Mouse (Mus musculus) MEL (cell line): ENCODE results near the gene Cdh23. TPM values are rescaled to one million over a fixed set of nuclear protein-coding genes. Genes with fewer than 3 reads are reported as not detected.

Experiments used
- DNase-seq: peaks from one replicate; pipeline ENCODE4 v3.0.0; 2011; ENCODE audit warnings: low read depth, low spot score
- H3K27ac ChIP-seq: 2 replicates; pipeline ENCODE4 v1.5.1; 2012; ENCODE audit warnings: low read depth, mild to moderate bottlenecking, control low read depth, low read length, moderate library complexity; ENCODE audit not compliant: control insufficient read depth
- H3K27me3 ChIP-seq, 2 experiments: fragments of 150-350 bp in 1 of 2; sonication (generic) in 1 of 2; 2 replicates each; pipeline ENCODE4 v1.6.1; 2012; ENCODE audit warnings: low read length in 2 of 2, mild to moderate bottlenecking in 2 of 2, improper control_type of control experiment in 1 of 2, moderate library complexity in 1 of 2; ENCODE audit not compliant: insufficient read depth in 2 of 2, control insufficient read depth in 1 of 2
- H3K36me3 ChIP-seq, 2 experiments: 2 replicates each; pipeline ENCODE4 v1.6.1; 2012 to 2014; ENCODE audit warnings: low read length in 2 of 2, improper control_type of control experiment in 1 of 2, inconsistent platforms in 1 of 2, mild to moderate bottlenecking in 1 of 2; ENCODE audit not compliant: insufficient read depth in 2 of 2, control insufficient read depth in 1 of 2
- H3K4me1 ChIP-seq, 2 experiments: fragments of 150-350 bp in 1 of 2; sonication (generic) in 1 of 2; 2 replicates each; pipeline ENCODE4 v1.6.1; 2012; ENCODE audit warnings: low read length in 2 of 2, improper control_type of control experiment in 1 of 2, mild to moderate bottlenecking in 1 of 2; ENCODE audit not compliant: insufficient read depth in 2 of 2, control insufficient read depth in 1 of 2
- H3K4me3 ChIP-seq, 2 experiments: fragments of 150-350 bp in 1 of 2; sonication (generic) in 1 of 2; 2 replicates each; pipeline ENCODE4 v1.5.1; 2012; ENCODE audit warnings: low read depth in 2 of 2, low read length in 2 of 2, mild to moderate bottlenecking in 2 of 2, moderate library complexity in 2 of 2, control low read depth in 1 of 2, improper control_type of control experiment in 1 of 2; ENCODE audit not compliant: control insufficient read depth in 1 of 2, insufficient read depth in 1 of 2
- H3K79me2 ChIP-seq: 2 replicates; pipeline ENCODE4 v1.6.1; 2012; ENCODE audit warnings: mild to moderate bottlenecking, low read length, moderate library complexity; ENCODE audit not compliant: control insufficient read depth, poor library complexity, insufficient read depth
- H3K9ac ChIP-seq: 2 replicates; pipeline ENCODE4 v1.6.1; 2012; ENCODE audit warnings: low read depth, mild to moderate bottlenecking, control low read depth, low read length, moderate library complexity; ENCODE audit not compliant: control insufficient read depth, poor library complexity, severe bottlenecking
- H3K9me3 ChIP-seq: fragments of 150-350 bp; sonication (generic); replicated peaks from 2 replicates; pipeline ENCODE4 v1.6.1; 2012; ENCODE audit warnings: mild to moderate bottlenecking, low read length, improper control_type of control experiment, moderate library complexity; ENCODE audit not compliant: insufficient read depth
- BHLHE40 ChIP-seq: IDR thresholded peaks from 2 replicates; pipeline ENCODE4 v1.6.1; 2012; ENCODE audit warnings: low read depth, mild to moderate bottlenecking, inconsistent platforms, low read length, improper control_type of control experiment, borderline replicate concordance
- CHD2 ChIP-seq: IDR thresholded peaks from 2 replicates; pipeline ENCODE4 v1.6.1; 2011; ENCODE audit warnings: low read length, improper control_type of control experiment
- CTCF ChIP-seq, 3 experiments: IDR thresholded peaks in 2 of 3; conservative IDR thresholded peaks in 1 of 3; 2 replicates each; pipeline ENCODE4 v1.5.1; 2011 to 2012; ENCODE audit warnings: low read length in 3 of 3, low read depth in 2 of 3, mild to moderate bottlenecking in 2 of 3, improper control_type of control experiment in 1 of 3, inconsistent platforms in 1 of 3, mixed read lengths in 1 of 3, moderate library complexity in 1 of 3; ENCODE audit not compliant: control insufficient read depth in 1 of 3, insufficient read depth in 1 of 3, poor library complexity in 1 of 3, severe bottlenecking in 1 of 3
- HCFC1 ChIP-seq: IDR thresholded peaks from 2 replicates; pipeline ENCODE4 v1.6.1; 2012; ENCODE audit warnings: low read depth, mild to moderate bottlenecking, inconsistent platforms, low read length, improper control_type of control experiment, moderate library complexity
- JUND ChIP-seq: IDR thresholded peaks from 2 replicates; pipeline ENCODE4 v1.6.1; 2011; ENCODE audit warnings: low read depth, mild to moderate bottlenecking, improper control_type of control experiment, low read length
- MEF2A ChIP-seq: IDR thresholded peaks from 2 replicates; pipeline ENCODE4 v1.6.1; 2014; ENCODE audit warnings: low read depth, mild to moderate bottlenecking, inconsistent platforms, low read length, improper control_type of control experiment; ENCODE audit not compliant: poor library complexity, insufficient replicate concordance, severe bottlenecking; ENCODE audit errors: extremely low read depth
- MXI1 ChIP-seq: IDR thresholded peaks from 2 replicates; pipeline ENCODE4 v1.6.1; 2011; ENCODE audit warnings: mild to moderate bottlenecking, low read depth, low read length, improper control_type of control experiment
- MYC ChIP-seq: IDR thresholded peaks from 2 replicates; pipeline ENCODE4 v1.6.1; 2011; ENCODE audit warnings: low read depth, mild to moderate bottlenecking, low read length, improper control_type of control experiment, moderate library complexity
- POLR2A ChIP-seq, 2 experiments: IDR thresholded peaks; 2 replicates each; pipeline ENCODE4 v1.6.1; 2011 to 2012; ENCODE audit warnings: low read length in 2 of 2, mild to moderate bottlenecking in 2 of 2, control low read depth in 1 of 2, improper control_type of control experiment in 1 of 2, low read depth in 1 of 2, moderate library complexity in 1 of 2; ENCODE audit not compliant: control insufficient read depth in 1 of 2, insufficient read depth in 1 of 2, poor library complexity in 1 of 2
- POLR2AphosphoS2 ChIP-seq: IDR thresholded peaks from 2 replicates; pipeline ENCODE4 v1.6.1; 2011; ENCODE audit warnings: low read length, improper control_type of control experiment
- POLR2AphosphoS5 ChIP-seq: IDR thresholded peaks from 2 replicates; pipeline ENCODE4 v1.6.1; 2012; ENCODE audit warnings: low read depth, borderline replicate concordance, mild to moderate bottlenecking, inconsistent platforms, low read length, moderate library complexity, mixed read lengths
- RCOR1 ChIP-seq: IDR thresholded peaks from 2 replicates; pipeline ENCODE4 v1.6.1; 2012; ENCODE audit warnings: low read depth, mild to moderate bottlenecking, inconsistent platforms, low read length, improper control_type of control experiment
- SMC3 ChIP-seq: IDR thresholded peaks from 2 replicates; pipeline ENCODE4 v1.6.1; 2011; ENCODE audit warnings: low read depth, low read length, improper control_type of control experiment
- TAL1 ChIP-seq: IDR thresholded peaks from 2 replicates; pipeline ENCODE4 v1.6.1; 2012; ENCODE audit warnings: mild to moderate bottlenecking, inconsistent platforms, low read length, moderate library complexity, mixed read lengths
- TBP ChIP-seq: IDR thresholded peaks from 2 replicates; pipeline ENCODE4 v1.8.0; 2011; ENCODE audit warnings: low read depth, low read length, improper control_type of control experiment
- TCF12 ChIP-seq: IDR thresholded peaks from 2 replicates; pipeline ENCODE4 v1.6.1; 2014; ENCODE audit warnings: low read depth, mild to moderate bottlenecking, inconsistent platforms, low read length, improper control_type of control experiment, moderate library complexity
- UBTF ChIP-seq: IDR thresholded peaks from 2 replicates; pipeline ENCODE4 v1.6.1; 2012; ENCODE audit warnings: low read depth, mild to moderate bottlenecking, inconsistent platforms, low read length, improper control_type of control experiment, moderate library complexity, borderline replicate concordance; ENCODE audit not compliant: insufficient read depth
- USF1 ChIP-seq: IDR thresholded peaks from 2 replicates; pipeline ENCODE4 v1.6.1; 2014; ENCODE audit warnings: low read depth, mild to moderate bottlenecking, inconsistent platforms, low read length, improper control_type of control experiment, moderate library complexity
- USF2 ChIP-seq, 2 experiments: IDR thresholded peaks; 2 replicates each; pipeline ENCODE4 v1.6.1; 2011 to 2012; ENCODE audit warnings: improper control_type of control experiment in 2 of 2, low read length in 2 of 2, borderline replicate concordance in 1 of 2, inconsistent platforms in 1 of 2, low read depth in 1 of 2, mild to moderate bottlenecking in 1 of 2; ENCODE audit not compliant: insufficient read depth in 1 of 2
- ZC3H11A ChIP-seq: IDR thresholded peaks from 2 replicates; pipeline ENCODE4 v1.6.1; 2012; ENCODE audit warnings: low read depth, mild to moderate bottlenecking, inconsistent platforms, low read length, improper control_type of control experiment
- ZMIZ1 ChIP-seq: IDR thresholded peaks from 2 replicates; pipeline ENCODE4 v1.6.1; 2012; ENCODE audit warnings: low read depth, mild to moderate bottlenecking, inconsistent platforms, low read length, improper control_type of control experiment, moderate library complexity
- ZNF384 ChIP-seq: IDR thresholded peaks from 2 replicates; pipeline ENCODE4 v1.6.1; 2012; ENCODE audit warnings: low read depth, mild to moderate bottlenecking, inconsistent platforms, low read length, improper control_type of control experiment
- polyA plus RNA-seq, 2 experiments: library from polyadenylated mRNA; stranded (reverse) in 1 of 2; unstranded in 1 of 2; fragments of >175 nt in 1 of 2; fragments of >200 nt in 1 of 2; gene quantifications; 2 replicates each; pipeline versions ENCODE4 v1.2.1 to v1.2.4; 2012; ENCODE audit warnings: low replicate concordance in 2 of 2, low read depth in 1 of 2; ENCODE audit not compliant: insufficient read length in 2 of 2, insufficient read depth in 1 of 2, missing spikeins in 1 of 2
- total RNA-seq: library from RNA; depleted of rRNA; stranded (reverse); fragments of 300-350 nt; gene quantifications from 2 replicates; pipeline ENCODE4 v1.2.3, GENCODE M21; 2012

Gene Cdh23
- total and polyA plus RNA-seq, 3 experiments: 0.04 TPM; not detected in 2

- H3K9ac ChIP-seq: no peak overlapping the region
- H3K9me3 ChIP-seq: no peaks in the 10 kb centered on the region
- H3K4me1 ChIP-seq: no peaks in the 10 kb centered on the region
- no peaks in the 10 kb centered on the region for H3K79me2 ChIP-seq
- H3K36me3 ChIP-seq: no peaks in the 10 kb centered on the region
- H3K27me3 ChIP-seq: no peaks in the 10 kb centered on the region
- no peak for DNase-seq
- no peak for TF ChIP-seq USF1
- TF ChIP-seq MYC: no peak
- no peak for TF ChIP-seq UBTF
- no peak for TF ChIP-seq CTCF (IDR thresholded peaks at IDR 0.05 in 2 of 3, conservative IDR thresholded peaks at IDR 0.05 in 1 of 3; ENCODE audit: control insufficient read depth in 1 of 3, insufficient read depth in 1 of 3, low read depth in 2 of 3, low read length in 3 of 3, poor library complexity in 1 of 3, severe bottlenecking in 1 of 3)
- no peak for TF ChIP-seq USF2 (IDR thresholded peaks at IDR 0.05; ENCODE audit: borderline replicate concordance in 1 of 2, insufficient read depth in 1 of 2, low read depth in 1 of 2, low read length in 2 of 2)
- TF ChIP-seq, all 39 proteins: peak for 0
- Histone ChIP-seq H3K27ac (no peak overlapping the region), H3K4me3 (no peak overlapping the region)
These were observed 60.6 kb downstream of the Cdh23 start for GRCm38 (mm10) chr10:60635568-60636295.

- TF ChIP-seq UBTF: no peak
- TF ChIP-seq ZMIZ1: no peak
- no peak for TF ChIP-seq MXI1
- no peak for TF ChIP-seq ZC3H11A
- TF ChIP-seq RCOR1: no peak
- TF ChIP-seq SMC3: no peak
- TF ChIP-seq CHD2: no peak
- TF ChIP-seq POLR2A (IDR thresholded peaks at IDR 0.05; ENCODE audit: control insufficient read depth in 1 of 2, insufficient read depth in 1 of 2, low read depth in 1 of 2, low read length in 2 of 2, poor library complexity in 1 of 2): no peak
- TF ChIP-seq HCFC1: no peak
- no peak for TF ChIP-seq JUND
- TF ChIP-seq ZNF384: no peak
- TF ChIP-seq BHLHE40: no peak
- no peak for TF ChIP-seq TBP
- TF ChIP-seq USF2 (IDR thresholded peaks at IDR 0.05; ENCODE audit: borderline replicate concordance in 1 of 2, insufficient read depth in 1 of 2, low read depth in 1 of 2, low read length in 2 of 2): no peak
- TF ChIP-seq TCF12: no peak
- no peak for TF ChIP-seq POLR2AphosphoS5
- TF ChIP-seq TAL1: no peak
- TF ChIP-seq MEF2A: no peak
- no peak for TF ChIP-seq POLR2AphosphoS2
- no peaks in the 10 kb centered on the region for H3K4me1 ChIP-seq
- no peaks in the 10 kb centered on the region for H3K36me3 ChIP-seq
- no peak overlapping the region for H3K27ac ChIP-seq
- H3K27me3 ChIP-seq: no peaks in the 10 kb centered on the region
- no peak for DNase-seq
- no peak overlapping the region for H3K4me3 ChIP-seq
- no peak overlapping the region for H3K9ac ChIP-seq
- H3K79me2 ChIP-seq: no peaks in the 10 kb centered on the region
- no peaks in the 10 kb centered on the region for H3K9me3 ChIP-seq
These were observed 61.9 kb downstream of the Cdh23 start for GRCm38 (mm10) chr10:60634391-60634790.
